23 mouse cellular contexts compared by ENCODE assay signal in genomic region chr3:97661206-97661605, GRCm38 (mm10). TPM values are rescaled to one million over a fixed set of nuclear protein-coding genes. Genes with fewer than 3 reads are reported as not detected.
DNase-seq lines count a peak whose midpoint lies in the region; ATAC-seq and TF ChIP-seq lines count a peak whose summit lies in the region.
"Had no signal": no experiment of that assay in that cellular context is flagged by ENCODE, and none has a peak within 500 bp of the region (broad histone marks: within the 10 kb centered on the region; RNA-seq: fewer than 3 reads in every experiment).

No protein-coding gene starts in this region.

- no peak for DNase-seq in embryonic facial prominence, embryonic 10.5 days (ENCODE audit: low spot score)
- DNase-seq in limb, embryonic 10.5 days (ENCODE audit: low spot score): no peak
- DNase-seq in CH12.LX (ENCODE audit: extremely low read depth): peak; percentile 53
- DNase-seq in monocyte, adult 2 months (ENCODE audit: low read depth in 1 of 2, low spot score in 2 of 2): peak; percentile 32 to 36
- no peak for DNase-seq in right cerebral cortex, postnatal 10 days (ENCODE audit: low spot score in 2 of 2)
- no peak for DNase-seq in frontal cortex, adult 2 months (ENCODE audit: extremely low spot score in 1 of 2, low spot score in 1 of 2)
- DNase-seq: cerebellum, adult 18-20 months; gastrocnemius, postnatal 25 days; kidney, postnatal 10 days; layer of hippocampus, adult 9-11 months; lung, postnatal 10 days; retina, postnatal 1 day; thymus, adult 2 months had no signal

- TF ChIP-seq CTCF in CH12.LX (conservative IDR thresholded peaks at IDR 0.05 in 1 of 2, IDR thresholded peaks at IDR 0.05 in 1 of 2; ENCODE audit: low read depth in 2 of 2, low read length in 2 of 2): no peak

- dilution Hi-C loops in CH12.LX (cut with MboI; ENCODE audit: extremely low pct_ligation_motif_present, extremely low pct_unique_long_range_greater_than_20kb, low sequenced_read_pairs): no loop called here

- TF ChIP-seq RAD21 in CH12.LX (IDR thresholded peaks at IDR 0.05; ENCODE audit: low read depth, low read length): no peak

- no peak overlapping the region for H3K4me2 ChIP-seq in embryonic facial prominence, embryonic 13.5 days
- H3K4me2 ChIP-seq in limb, embryonic 13.5 days (replicated peaks): 0 out of 2 replicates have a peak overlapping the region, but pooled peaks have one; percentile 7
- H3K4me2 ChIP-seq in CH12.LX (ENCODE audit: insufficient read depth, low read depth, poor library complexity, severe bottlenecking): peak overlapping the region; percentile 54; the same call in 1 of the 2 replicates
- H3K4me2 ChIP-seq: forebrain, embryonic 15.5 days; intestine, embryonic 15.5 days; liver, embryonic 12.5 days; midbrain, embryonic 12.5 days had no signal

- H3K79me2 ChIP-seq in CH12.LX (replicated peaks; ENCODE audit: control insufficient read depth, extremely low read depth, insufficient read depth, poor library complexity, severe bottlenecking): no peaks in the 10 kb centered on the region

- no peak for ATAC-seq in embryonic facial prominence, embryonic 13.5 days (ENCODE audit: insufficient number of reproducible peaks, insufficient read depth, low FRiP score, low TSS enrichment, low read depth)
- no peak for ATAC-seq in limb, embryonic 13.5 days (ENCODE audit: low FRiP score, low read depth)
- ATAC-seq: forebrain, embryonic 15.5 days; intestine, embryonic 15.5 days; liver, embryonic 12.5 days had no signal

- TF ChIP-seq POLR2A in CH12.LX (IDR thresholded peaks at IDR 0.05; ENCODE audit: low read depth, low read length): no peak

- H3K4me1 ChIP-seq in embryonic facial prominence, embryonic 13.5 days: peaks cover 20% of the 10 kb centered on the region
- peaks cover 19% of the 10 kb centered on the region for H3K4me1 ChIP-seq in embryonic facial prominence, embryonic 10.5 days
- H3K4me1 ChIP-seq in limb, embryonic 13.5 days: peaks cover 35% of the 10 kb centered on the region
- peaks cover 18% of the 10 kb centered on the region for H3K4me1 ChIP-seq in limb, embryonic 10.5 days
- peaks cover 5 to 37% of the 10 kb centered on the region in 2 experiments for H3K4me1 ChIP-seq in CH12.LX (ENCODE audit: control insufficient read depth in 1 of 2, insufficient read depth in 2 of 2)

- H3K27ac ChIP-seq in embryonic facial prominence, embryonic 13.5 days: no peak overlapping the region
- no peak overlapping the region for H3K27ac ChIP-seq in embryonic facial prominence, embryonic 10.5 days (replicated peaks)
- no peak overlapping the region for H3K27ac ChIP-seq in limb, embryonic 13.5 days
- no peak overlapping the region for H3K27ac ChIP-seq in limb, embryonic 10.5 days
- no peak overlapping the region for H3K27ac ChIP-seq in CH12.LX (ENCODE audit: insufficient read depth, low read depth)
- H3K27ac ChIP-seq: forebrain, embryonic 15.5 days; hindbrain, embryonic 10.5 days; intestine, embryonic 15.5 days; liver, embryonic 12.5 days; midbrain, embryonic 12.5 days had no signal

- H3K36me3 ChIP-seq in embryonic facial prominence, embryonic 13.5 days: peaks cover 26% of the 10 kb centered on the region
- peaks cover 32% of the 10 kb centered on the region for H3K36me3 ChIP-seq in embryonic facial prominence, embryonic 10.5 days (replicated peaks)
- H3K36me3 ChIP-seq in limb, embryonic 13.5 days: peaks cover 25% of the 10 kb centered on the region
- H3K36me3 ChIP-seq in limb, embryonic 10.5 days: peaks cover 23% of the 10 kb centered on the region
- peaks cover 0 to 31% of the 10 kb centered on the region in 2 experiments for H3K36me3 ChIP-seq in CH12.LX (replicated peaks in 1 of 2; ENCODE audit: control insufficient read depth in 1 of 2, insufficient read depth in 1 of 2, low read length in 1 of 2)

- peak overlapping the region; percentile 40; the same call in 1 of the 2 replicates for H3K9ac ChIP-seq in embryonic facial prominence, embryonic 13.5 days
- H3K9ac ChIP-seq in limb, embryonic 13.5 days: no peak overlapping the region
- no peak overlapping the region for H3K9ac ChIP-seq in CH12.LX (ENCODE audit: insufficient read depth, low read depth)
- H3K9ac ChIP-seq: forebrain, embryonic 15.5 days; intestine, embryonic 15.5 days; liver, embryonic 12.5 days; midbrain, embryonic 12.5 days had no signal

- no peak overlapping the region for H3K4me3 ChIP-seq in embryonic facial prominence, embryonic 13.5 days
- no peak overlapping the region for H3K4me3 ChIP-seq in embryonic facial prominence, embryonic 10.5 days
- no peak overlapping the region for H3K4me3 ChIP-seq in limb, embryonic 13.5 days
- H3K4me3 ChIP-seq in limb, embryonic 10.5 days: no peak overlapping the region
- no peak overlapping the region for H3K4me3 ChIP-seq in CH12.LX (replicated peaks in 1 of 3; ENCODE audit: low read depth in 2 of 3, low read length in 2 of 3, poor library complexity in 1 of 3)
- H3K4me3 ChIP-seq: forebrain, embryonic 15.5 days; hindbrain, embryonic 10.5 days; intestine, embryonic 15.5 days; liver, embryonic 12.5 days; midbrain, embryonic 12.5 days had no signal

- H3K27me3 ChIP-seq in embryonic facial prominence, embryonic 13.5 days: no peaks in the 10 kb centered on the region
- H3K27me3 ChIP-seq in embryonic facial prominence, embryonic 10.5 days (replicated peaks; ENCODE audit: low read depth, poor library complexity, severe bottlenecking): no peaks in the 10 kb centered on the region
- no peaks in the 10 kb centered on the region for H3K27me3 ChIP-seq in limb, embryonic 13.5 days
- H3K27me3 ChIP-seq in limb, embryonic 10.5 days (ENCODE audit: low read depth, poor library complexity, severe bottlenecking): no peaks in the 10 kb centered on the region
- H3K27me3 ChIP-seq in CH12.LX (replicated peaks): peaks cover 4% of the 10 kb centered on the region
- H3K27me3 ChIP-seq: forebrain, embryonic 15.5 days; intestine, embryonic 15.5 days; liver, embryonic 12.5 days had no signal

- 70% methylated on average over 8 of the region's 8 CpGs for WGBS in embryonic facial prominence, embryonic 13.5 days
- 76% methylated on average over 8 of the region's 8 CpGs for WGBS in embryonic facial prominence, embryonic 10.5 days
- WGBS in limb, embryonic 13.5 days: 46% methylated on average over 8 of the region's 8 CpGs
- 65% methylated on average over 8 of the region's 8 CpGs for WGBS in limb, embryonic 10.5 days

- no peaks in the 10 kb centered on the region for H3K9me3 ChIP-seq in embryonic facial prominence, embryonic 13.5 days
- no peaks in the 10 kb centered on the region for H3K9me3 ChIP-seq in embryonic facial prominence, embryonic 10.5 days
- no peaks in the 10 kb centered on the region for H3K9me3 ChIP-seq in limb, embryonic 13.5 days
- no peaks in the 10 kb centered on the region for H3K9me3 ChIP-seq in limb, embryonic 10.5 days (replicated peaks)
- H3K9me3 ChIP-seq in CH12.LX (replicated peaks; ENCODE audit: low read length): no peaks in the 10 kb centered on the region
- H3K9me3 ChIP-seq: forebrain, embryonic 15.5 days; hindbrain, embryonic 10.5 days; intestine, embryonic 15.5 days; liver, embryonic 12.5 days; midbrain, embryonic 12.5 days had no signal

- in situ Hi-C loops in CH12.LX (cut with MboI; ENCODE audit: low pct_ligation_motif_present, low pct_unique_long_range_greater_than_20kb, low sequenced_read_pairs): no loop called here

- 0 out of 2 replicates have a peak, but pooled peaks have one; percentile 21 for TF ChIP-seq EP300 in CH12.LX (IDR thresholded peaks at IDR 0.05; ENCODE audit: low read length)

RNA-seq across cellular contexts. Expression of gene Prkab2, which starts 3.2 kb away (rescaled TPM):
- 6.7 and 7.0 TPM in 2 replicates for polyA plus RNA-seq in embryonic facial prominence, embryonic 13.5 days (2015; fragmentation: Nextera tagmentation; extraction: Ambion mirVana)
- 7.2 and 7.3 TPM in 2 replicates for polyA plus RNA-seq in embryonic facial prominence, embryonic 10.5 days (2016; fragmentation: Nextera tagmentation; extraction: Ambion mirVana)
- polyA plus RNA-seq in limb, embryonic 13.5 days (2015; fragmentation: Nextera tagmentation; extraction: Ambion mirVana): 6.8 and 7.8 TPM in 2 replicates
- polyA plus RNA-seq in limb, embryonic 10.5 days (2016; fragmentation: Nextera tagmentation; extraction: Ambion mirVana): 4.3 and 5.8 TPM in 2 replicates
- 0.46 and 0.68 TPM in 2 replicates for total RNA-seq in CH12.LX (2012; rRNA removed)
- 1.2 and 1.4 TPM in 2 replicates for total RNA-seq in CH12.LX (2014; rRNA removed)
- 1.4 and 1.5 TPM in 2 replicates for polyA plus RNA-seq in CH12.LX (2012; ENCODE audit: insufficient read length, low read depth)
- polyA plus RNA-seq in frontal cortex, adult 2 months (2012; rRNA removed): 25.0 and 26.1 TPM in 2 replicates

RNA-seq across cellular contexts. Expression of gene Gm17651, which starts 13.3 kb away (rescaled TPM):
- polyA plus RNA-seq in embryonic facial prominence, embryonic 13.5 days (2015; fragmentation: Nextera tagmentation; extraction: Ambion mirVana): not detected in 2 replicates
- polyA plus RNA-seq in embryonic facial prominence, embryonic 10.5 days (2016; fragmentation: Nextera tagmentation; extraction: Ambion mirVana): not detected in 2 replicates
- not detected in 2 replicates for polyA plus RNA-seq in limb, embryonic 13.5 days (2015; fragmentation: Nextera tagmentation; extraction: Ambion mirVana)
- polyA plus RNA-seq in limb, embryonic 10.5 days (2016; fragmentation: Nextera tagmentation; extraction: Ambion mirVana): not detected in 2 replicates
- total RNA-seq in CH12.LX (2012; rRNA removed) (not detected in 2 replicates), CH12.LX (2014; rRNA removed) (not detected in 2 replicates)
- not detected in 2 replicates for polyA plus RNA-seq in CH12.LX (2012; ENCODE audit: insufficient read length, low read depth)
- not detected in 2 replicates for polyA plus RNA-seq in frontal cortex, adult 2 months (2012; rRNA removed)
- total RNA-seq: gastrocnemius, postnatal 25 days; left cerebral cortex, postnatal 14 days had no signal
- polyA plus RNA-seq: brain, embryonic 14.5 days; cortical plate, adult 2 months; forebrain, embryonic 15.5 days; hindbrain, embryonic 10.5 days; intestine, embryonic 15.5 days; liver, embryonic 12.5 days; midbrain, embryonic 12.5 days; thymus, adult 2 months had no signal

RNA-seq across cellular contexts. Expression of gene Fmo5, which starts 32.6 kb away (rescaled TPM):
- polyA plus RNA-seq in embryonic facial prominence, embryonic 13.5 days (2015; fragmentation: Nextera tagmentation; extraction: Ambion mirVana): 2.1 and 3.1 TPM in 2 replicates
- polyA plus RNA-seq in embryonic facial prominence, embryonic 10.5 days (2016; fragmentation: Nextera tagmentation; extraction: Ambion mirVana): 0.48 and 0.62 TPM in 2 replicates
- 1.6 and 2.0 TPM in 2 replicates for polyA plus RNA-seq in limb, embryonic 13.5 days (2015; fragmentation: Nextera tagmentation; extraction: Ambion mirVana)
- polyA plus RNA-seq in limb, embryonic 10.5 days (2016; fragmentation: Nextera tagmentation; extraction: Ambion mirVana): 0.30 and 0.73 TPM in 2 replicates
- total RNA-seq in CH12.LX (2012; rRNA removed) (0.25 and 0.55 TPM in 2 replicates), CH12.LX (2014; rRNA removed) (0.40 and 0.41 TPM in 2 replicates)
- 0.39 and 0.60 TPM in 2 replicates for polyA plus RNA-seq in CH12.LX (2012; ENCODE audit: insufficient read length, low read depth)
- polyA plus RNA-seq in frontal cortex, adult 2 months (2012; rRNA removed): 2.5 and 3.3 TPM in 2 replicates

RNA-seq across cellular contexts. Expression of gene Chd1l, which starts 51.2 kb away (rescaled TPM):
- polyA plus RNA-seq in embryonic facial prominence, embryonic 13.5 days (2015; fragmentation: Nextera tagmentation; extraction: Ambion mirVana): 16.0 and 17.7 TPM in 2 replicates
- polyA plus RNA-seq in embryonic facial prominence, embryonic 10.5 days (2016; fragmentation: Nextera tagmentation; extraction: Ambion mirVana): 23.0 and 24.9 TPM in 2 replicates
- 15.6 and 15.9 TPM in 2 replicates for polyA plus RNA-seq in limb, embryonic 13.5 days (2015; fragmentation: Nextera tagmentation; extraction: Ambion mirVana)
- 20.1 and 20.8 TPM in 2 replicates for polyA plus RNA-seq in limb, embryonic 10.5 days (2016; fragmentation: Nextera tagmentation; extraction: Ambion mirVana)
- total RNA-seq in CH12.LX (2012; rRNA removed) (24.7 and 25.0 TPM in 2 replicates), CH12.LX (2014; rRNA removed) (29.0 and 30.0 TPM in 2 replicates)
- polyA plus RNA-seq in CH12.LX (2012; ENCODE audit: insufficient read length, low read depth): 25.2 and 25.9 TPM in 2 replicates
- polyA plus RNA-seq in frontal cortex, adult 2 months (2012; rRNA removed): 7.1 and 7.8 TPM in 2 replicates

Comparison
In these comparisons a context has a peak if more than half of its experiments do, and no peak if none do; other contexts are left out.
1. DNase-seq: peak in CH12.LX (single experiment) and monocyte, adult 2 months (2 of 2); none in embryonic facial prominence, embryonic 10.5 days (single experiment), limb, embryonic 10.5 days (single experiment), right cerebral cortex, postnatal 10 days (0 of 2) and frontal cortex, adult 2 months (0 of 2).